Mouse (Mus musculus): ENCODE measurements at regions not wholly inside any gene's neighbourhood (a gene's known extent, or its start where the extent isn't known, plus 50 kb on each side); places are given as distances from the start of the nearest gene placed in this dataset.

GRCm38 (mm10) chr4:22263903-22264302 is 93.4 kb upstream of the Fbxl4 start:
- H3K9me3 ChIP-seq (ENCODE audit: low read length) = no peaks in the 10 kb centered on the region
- no peaks in the 10 kb centered on the region for H3K36me3 ChIP-seq (ENCODE audit: insufficient read depth, low read length)
- WGBS = 42% methylated on average over 6 of the region's 6 CpGs
- H3K9ac ChIP-seq (replicated peaks; ENCODE audit: low read length, poor library complexity, severe bottlenecking) = no peak overlapping the region
- no peaks in the 10 kb centered on the region for H3K27me3 ChIP-seq (ENCODE audit: insufficient read depth, low read length)
- no peak overlapping the region for H3K4me3 ChIP-seq (ENCODE audit: low read depth, low read length)
- DNase-seq (ENCODE audit: low spot score) (peak; percentile 63), ATAC-seq (ENCODE audit: low FRiP score) (no peak)
- no peak for TF ChIP-seq CTCF (IDR thresholded peaks at IDR 0.05)
- no peaks in the 10 kb centered on the region for H3K4me1 ChIP-seq (ENCODE audit: insufficient read depth, low read length)
- no peak overlapping the region for H3K27ac ChIP-seq (ENCODE audit: low read depth, low read length)
- no peak overlapping the region for H3K4me2 ChIP-seq (ENCODE audit: low read depth, low read length, poor library complexity, severe bottlenecking)

DNA sequence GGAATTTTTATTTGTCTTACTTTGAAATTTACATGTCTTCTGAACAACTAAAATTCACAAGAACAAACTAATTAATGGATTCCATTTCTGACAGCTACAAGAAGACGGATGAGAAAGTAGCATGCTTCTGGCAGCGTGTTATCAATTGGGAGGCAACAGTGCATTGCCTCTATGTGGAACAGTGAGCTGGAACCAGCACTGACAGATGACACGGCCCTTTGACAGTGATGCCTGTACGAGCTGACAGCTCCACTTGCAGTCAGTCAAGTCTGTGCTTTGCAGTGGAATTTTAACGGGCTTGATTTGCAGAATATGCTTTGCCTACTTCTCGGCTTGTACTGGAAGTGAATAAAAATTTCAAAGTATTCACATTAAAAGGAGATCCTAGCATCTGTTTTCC is 88.3 kb upstream of the Fbxl4 start:
- Histone ChIP-seq H3K9me3 (ENCODE audit: low read length) (no peaks in the 10 kb centered on the region), H3K27me3 (ENCODE audit: insufficient read depth, low read length) (no peaks in the 10 kb centered on the region), H3K9ac (replicated peaks; ENCODE audit: low read length, poor library complexity, severe bottlenecking) (no peak overlapping the region), H3K36me3 (ENCODE audit: insufficient read depth, low read length) (no peaks in the 10 kb centered on the region), H3K4me2 (ENCODE audit: low read depth, low read length, poor library complexity, severe bottlenecking) (no peak overlapping the region), H3K4me1 (ENCODE audit: insufficient read depth, low read length) (no peaks in the 10 kb centered on the region), H3K4me3 (ENCODE audit: low read depth, low read length) (no peak overlapping the region), H3K27ac (ENCODE audit: low read depth, low read length) (no peak overlapping the region)
- peak; percentile 70; the same call in 1 of the 2 replicates for ATAC-seq (ENCODE audit: low FRiP score)
- 54% methylated on average over 6 of the region's 6 CpGs for WGBS
- peak; percentile 15 for DNase-seq (ENCODE audit: low spot score)
- no peak for TF ChIP-seq CTCF (IDR thresholded peaks at IDR 0.05)

GRCm38 (mm10) chr4:22274178-22274577 is 83.2 kb upstream of the Fbxl4 start:
- no peak overlapping the region for H3K27ac ChIP-seq (ENCODE audit: low read depth, low read length)
- no peak for TF ChIP-seq CTCF (IDR thresholded peaks at IDR 0.05)
- no peak overlapping the region for H3K9ac ChIP-seq (replicated peaks; ENCODE audit: low read length, poor library complexity, severe bottlenecking)
- no peaks in the 10 kb centered on the region for H3K36me3 ChIP-seq (ENCODE audit: insufficient read depth, low read length)
- ATAC-seq (ENCODE audit: low FRiP score) = no peak
- no peak overlapping the region for H3K4me2 ChIP-seq (ENCODE audit: low read depth, low read length, poor library complexity, severe bottlenecking)
- no peak for DNase-seq (ENCODE audit: low spot score)
- H3K27me3 ChIP-seq (ENCODE audit: insufficient read depth, low read length) = no peaks in the 10 kb centered on the region
- 69% methylated on average over 4 of the region's 4 CpGs for WGBS
- H3K4me1 ChIP-seq (ENCODE audit: insufficient read depth, low read length) = no peaks in the 10 kb centered on the region
- no peaks in the 10 kb centered on the region for H3K9me3 ChIP-seq (ENCODE audit: low read length)
- H3K4me3 ChIP-seq (ENCODE audit: low read depth, low read length) = no peak overlapping the region

DNA sequence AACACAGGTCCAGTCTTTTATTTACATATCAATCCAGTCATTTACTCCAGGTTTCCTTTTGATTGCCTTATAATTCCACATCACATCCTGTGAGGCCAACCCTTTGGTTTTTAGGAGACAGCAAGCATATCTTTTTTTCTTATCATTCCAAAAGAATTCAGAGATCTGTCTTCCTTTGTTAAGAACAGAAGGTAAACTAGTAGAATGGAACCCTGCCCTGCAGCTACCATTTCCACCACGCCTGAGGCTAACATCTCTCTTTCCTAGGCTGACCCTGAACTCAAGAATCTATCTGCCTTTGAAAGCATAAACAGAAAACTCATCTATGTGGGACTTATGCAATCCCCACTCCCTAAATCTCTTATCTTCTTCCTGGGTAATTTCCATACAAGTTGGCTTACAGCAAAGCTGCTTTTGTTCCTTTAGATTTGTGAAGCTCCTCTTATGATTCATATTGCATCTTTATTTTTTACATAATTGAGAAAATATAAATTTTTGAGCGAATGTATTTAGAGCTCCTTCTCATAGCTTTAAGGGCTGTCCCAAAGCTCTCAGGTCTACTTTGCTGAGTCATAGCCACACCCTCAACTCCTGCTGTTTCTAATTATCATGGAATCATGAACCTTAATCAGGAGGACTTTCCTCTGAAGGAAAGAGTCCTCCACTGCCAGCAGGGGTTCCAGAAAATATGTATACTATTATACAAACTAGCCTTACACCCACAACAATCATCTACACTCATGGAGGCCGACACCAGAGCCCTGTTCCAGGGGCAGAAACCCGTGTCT is 74.6 kb upstream of the Fbxl4 start:
- WGBS = 70% methylated on average over 4 of the region's 4 CpGs
- DNase-seq (ENCODE audit: low spot score) (no peak), ATAC-seq (ENCODE audit: low FRiP score) (no peak)
- H3K27me3 ChIP-seq (ENCODE audit: insufficient read depth, low read length) = no peaks in the 10 kb centered on the region
- no peaks in the 10 kb centered on the region for H3K36me3 ChIP-seq (ENCODE audit: insufficient read depth, low read length)
- no peak for TF ChIP-seq CTCF (IDR thresholded peaks at IDR 0.05)
- no peak overlapping the region for H3K27ac ChIP-seq (ENCODE audit: low read depth, low read length)
- H3K4me3 ChIP-seq (ENCODE audit: low read depth, low read length) = no peak overlapping the region
- H3K4me1 ChIP-seq (ENCODE audit: insufficient read depth, low read length) = no peaks in the 10 kb centered on the region
- H3K9ac ChIP-seq (replicated peaks; ENCODE audit: low read length, poor library complexity, severe bottlenecking) = no peak overlapping the region
- no peak overlapping the region for H3K4me2 ChIP-seq (ENCODE audit: low read depth, low read length, poor library complexity, severe bottlenecking)
- no peaks in the 10 kb centered on the region for H3K9me3 ChIP-seq (ENCODE audit: low read length)

DNA sequence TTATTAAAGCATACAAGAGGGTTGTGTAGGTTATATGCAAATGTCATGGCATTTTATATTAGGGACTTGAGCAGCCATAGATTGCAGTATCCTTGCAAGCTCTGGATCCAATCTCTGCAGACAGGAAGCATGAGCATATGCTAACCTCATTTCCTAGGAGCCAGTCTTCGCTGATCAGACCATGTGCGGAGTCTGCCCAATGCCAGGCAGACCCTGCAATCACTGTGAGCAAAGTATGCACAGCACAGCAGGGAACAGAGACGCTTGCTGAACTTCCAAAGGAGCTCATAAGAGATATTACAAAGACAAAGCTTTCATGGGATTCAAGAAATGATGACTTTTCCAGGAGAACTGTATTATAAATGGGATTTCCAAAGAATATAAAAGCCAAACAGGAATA is 65.2 kb upstream of the Fbxl4 start:
- Histone ChIP-seq H3K27ac (ENCODE audit: low read depth, low read length) (no peak overlapping the region), H3K27me3 (ENCODE audit: insufficient read depth, low read length) (no peaks in the 10 kb centered on the region), H3K4me3 (ENCODE audit: low read depth, low read length) (no peak overlapping the region), H3K9me3 (ENCODE audit: low read length) (no peaks in the 10 kb centered on the region), H3K9ac (replicated peaks; ENCODE audit: low read length, poor library complexity, severe bottlenecking) (no peak overlapping the region), H3K4me1 (ENCODE audit: insufficient read depth, low read length) (no peaks in the 10 kb centered on the region), H3K36me3 (ENCODE audit: insufficient read depth, low read length) (no peaks in the 10 kb centered on the region), H3K4me2 (ENCODE audit: low read depth, low read length, poor library complexity, severe bottlenecking) (no peak overlapping the region)
- no peak for TF ChIP-seq CTCF (IDR thresholded peaks at IDR 0.05)
- no peak for DNase-seq (ENCODE audit: low spot score)
- 52% methylated on average over 3 of the region's 3 CpGs for WGBS
- ATAC-seq (ENCODE audit: low FRiP score) = no peak

DNA sequence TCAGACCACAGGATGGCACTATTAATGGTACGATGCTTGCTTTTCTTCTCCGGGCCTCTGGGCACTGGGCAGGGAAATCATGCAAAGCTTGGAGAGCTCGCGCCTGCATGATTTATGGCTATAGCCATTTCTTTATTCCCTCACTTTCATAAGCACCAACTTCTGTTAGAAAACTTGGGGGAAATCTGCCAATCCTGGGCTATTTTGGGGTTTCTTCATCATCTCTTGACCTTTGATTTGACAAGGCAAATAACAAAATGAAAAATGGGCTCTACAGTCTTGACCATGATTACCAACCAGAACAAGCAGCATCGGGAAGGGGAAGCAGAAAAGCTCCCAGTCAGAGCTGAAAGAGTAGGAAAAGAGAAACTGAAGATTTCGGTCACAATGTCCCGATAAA is 57.1 kb upstream of the Fbxl4 start:
- Histone ChIP-seq H3K4me2 (ENCODE audit: low read depth, low read length, poor library complexity, severe bottlenecking) (no peak overlapping the region), H3K4me3 (ENCODE audit: low read depth, low read length) (no peak overlapping the region), H3K9ac (replicated peaks; ENCODE audit: low read length, poor library complexity, severe bottlenecking) (no peak overlapping the region), H3K9me3 (ENCODE audit: low read length) (0 out of 2 replicates have a peak, but pooled peaks cover 5% of the 10 kb centered on the region), H3K36me3 (ENCODE audit: insufficient read depth, low read length) (no peaks in the 10 kb centered on the region), H3K27me3 (ENCODE audit: insufficient read depth, low read length) (no peaks in the 10 kb centered on the region), H3K27ac (ENCODE audit: low read depth, low read length) (no peak overlapping the region), H3K4me1 (ENCODE audit: insufficient read depth, low read length) (no peaks in the 10 kb centered on the region)
- WGBS = 92% methylated on average over 7 of the region's 7 CpGs
- TF ChIP-seq CTCF (IDR thresholded peaks at IDR 0.05) = no peak
- ATAC-seq (ENCODE audit: low FRiP score) (no peak), DNase-seq (ENCODE audit: low spot score) (no peak)

Measured in midbrain, postnatal 0 days (tissue).